Mouse (Mus musculus) heart, embryonic 10.5 days (tissue): ENCODE results near the gene Dus3l. TPM values are rescaled to one million over a fixed set of nuclear protein-coding genes. Genes with fewer than 3 reads are reported as not detected.

Experiments
- DNase-seq: peaks from one replicate; pipeline ENCODE4 v3.0.0-alpha.2; 2017; ENCODE audit warnings: low spot score
- H3K27ac ChIP-seq: fragments of 300-500 bp; sonication (generic); 2 replicates; pipeline ENCODE4 v1.5.1; 2016; ENCODE audit warnings: mild to moderate bottlenecking
- H3K27me3 ChIP-seq: fragments of 300-500 bp; sonication (generic); 2 replicates; pipeline ENCODE4 v1.6.1; 2016; ENCODE audit warnings: mild to moderate bottlenecking; ENCODE audit not compliant: poor library complexity, insufficient read depth, severe bottlenecking
- H3K36me3 ChIP-seq: fragments of 300-500 bp; sonication (generic); 2 replicates; pipeline ENCODE4 v1.6.1; 2016; ENCODE audit warnings: mild to moderate bottlenecking, moderate library complexity
- H3K4me1 ChIP-seq: fragments of 300-500 bp; sonication (generic); 2 replicates; pipeline ENCODE4 v1.6.1; 2016; ENCODE audit warnings: mild to moderate bottlenecking
- H3K4me3 ChIP-seq: fragments of 300-500 bp; sonication (generic); 2 replicates; pipeline ENCODE4 v1.5.1; 2016; ENCODE audit warnings: mild to moderate bottlenecking, moderate library complexity
- H3K9me3 ChIP-seq: fragments of 300-500 bp; sonication (generic); 2 replicates; pipeline ENCODE4 v1.6.1; 2016; ENCODE audit warnings: mild to moderate bottlenecking, moderate library complexity
- WGBS: fragments of 180-500 bp; shearing (Covaris S2); methylation state at CpG from one replicate; pipeline ENCODE4 v1.1.7; 2016; 5-methylcytosine and 5-hydroxymethylcytosine counted together
- polyA plus RNA-seq: library from polyadenylated mRNA; unstranded; fragments of >200 nt; fragmentation: Nextera tagmentation; extraction: Ambion mirVana; gene quantifications from 2 replicates; pipeline ENCODE4 v1.2.1, GENCODE M21; 2016

The Dus3l gene
- polyA plus RNA-seq, 1 experiment from 2014 or later = 41.4 TPM

DNA sequence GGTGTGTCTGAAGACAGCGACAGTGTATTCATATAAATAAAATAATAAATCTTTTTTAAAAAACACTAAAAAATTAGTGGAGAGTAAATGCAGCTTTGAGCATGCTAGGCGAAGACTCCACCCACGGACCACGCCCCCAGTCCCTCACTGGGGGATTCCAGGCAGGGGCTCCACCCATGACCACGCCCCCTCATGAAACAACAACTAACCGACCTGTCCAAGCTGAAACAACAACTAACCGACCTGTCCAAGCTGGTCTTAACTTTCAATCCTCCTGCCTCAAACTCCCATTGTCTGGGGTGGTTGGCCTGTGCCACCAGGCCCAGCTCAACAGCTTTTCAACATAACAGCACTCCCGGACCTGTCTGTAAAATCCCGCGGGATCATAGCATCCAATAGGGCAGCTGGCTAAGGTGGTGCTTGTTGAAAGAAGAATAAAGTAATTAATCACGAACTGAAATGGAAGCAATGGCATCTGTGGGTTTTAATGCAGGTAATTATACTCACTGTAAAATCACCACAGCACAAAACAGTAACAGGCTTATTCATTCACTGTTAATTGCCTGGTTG, 53.6 kb downstream of the Dus3l start:
- H3K36me3 ChIP-seq = no peaks in the 10 kb centered on the region
- DNase-seq = no peak
- 36% methylated on average over 11 of the region's 11 CpGs for WGBS
- no peak overlapping the region for H3K27ac ChIP-seq
- H3K4me3 ChIP-seq = no peak overlapping the region
- no peaks in the 10 kb centered on the region for H3K9me3 ChIP-seq
- H3K4me1 ChIP-seq = peaks cover 32% of the 10 kb centered on the region
- H3K27me3 ChIP-seq = no peaks in the 10 kb centered on the region

DNA sequence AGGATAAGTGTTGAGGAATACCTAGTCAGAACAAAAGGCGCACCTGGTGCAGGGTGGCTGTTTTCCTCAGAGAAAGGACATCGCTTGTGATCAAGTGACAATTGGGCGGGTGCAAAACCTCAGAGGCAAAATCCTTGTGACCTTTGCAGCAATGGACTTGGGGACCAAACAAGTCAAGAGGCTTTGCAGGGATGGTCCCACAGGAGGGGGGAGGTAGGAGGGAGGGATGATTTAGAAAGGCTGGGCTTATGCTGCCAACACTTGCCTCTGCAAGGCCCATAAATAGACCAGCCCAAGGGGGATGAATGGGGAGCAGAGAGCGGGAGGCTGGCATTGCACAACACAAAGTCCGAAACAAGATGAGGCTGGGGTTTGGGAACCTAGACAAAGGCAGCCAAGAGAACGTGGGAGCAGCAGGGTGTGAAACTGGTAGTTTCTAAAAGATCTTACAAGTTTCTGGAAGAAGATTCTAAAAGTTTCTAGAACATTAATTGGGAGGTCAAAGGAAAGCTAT, 54.5 kb downstream of the Dus3l start:
- WGBS = 66% methylated on average over 6 of the region's 6 CpGs
- H3K27ac ChIP-seq = no peak overlapping the region; the same call in 1 of the 2 replicates
- no peak for DNase-seq

More for the DNA sequence above, 54.5 kb downstream of the Dus3l start:
- H3K36me3 ChIP-seq = no peaks in the 10 kb centered on the region
- H3K27me3 ChIP-seq = no peaks in the 10 kb centered on the region
- H3K4me3 ChIP-seq = no peak overlapping the region
- H3K9me3 ChIP-seq = no peaks in the 10 kb centered on the region
- peaks cover 22% of the 10 kb centered on the region for H3K4me1 ChIP-seq

Other genes with a start within 250 kb of the Dus3l start
- 0.33 and 0.50 TPM in 2 replicates for gene Gm20219, start 210.4 kb upstream of the Dus3l start, polyA plus RNA-seq
- gene Safb2, start 180.2 kb upstream of the Dus3l start, polyA plus RNA-seq = 61.3 and 81.0 TPM in 2 replicates
- 106 and 128 TPM in 2 replicates for gene Safb, start 179.9 kb upstream of the Dus3l start, polyA plus RNA-seq
- 261 and 317 TPM in 2 replicates for gene 2410015M20Rik, start 155.0 kb upstream of the Dus3l start, polyA plus RNA-seq
- gene Rpl36, start 151.3 kb upstream of the Dus3l start, polyA plus RNA-seq = 1,286 and 1,339 TPM in 2 replicates
- gene Lonp1, start 137.9 kb upstream of the Dus3l start, polyA plus RNA-seq = 58.9 and 65.1 TPM in 2 replicates
- 0.30 and 0.38 TPM in 2 replicates for gene Catsperd, start 136.6 kb upstream of the Dus3l start, polyA plus RNA-seq
- gene Ranbp3, start 91.5 kb upstream of the Dus3l start, polyA plus RNA-seq = 85.1 and 105 TPM in 2 replicates
- gene Ndufa11, start 47.0 kb upstream of the Dus3l start, polyA plus RNA-seq = 518 and 632 TPM in 2 replicates
- gene Vmac, start 46.7 kb upstream of the Dus3l start, polyA plus RNA-seq = 10.2 and 12.7 TPM in 2 replicates
- gene Nrtn, start 7.2 kb upstream of the Dus3l start, polyA plus RNA-seq = 3.3 and 7.4 TPM in 2 replicates
- gene Prr22, start 5.5 kb downstream of the Dus3l start, polyA plus RNA-seq = 1.3 and 2.1 TPM in 2 replicates
- gene Rfx2, start 66.3 kb downstream of the Dus3l start, polyA plus RNA-seq = 4.0 and 4.8 TPM in 2 replicates
- not detected in 2 replicates for gene Acsbg2, start 109.7 kb downstream of the Dus3l start, polyA plus RNA-seq
- gene 1700061G19Rik, start 110.7 kb downstream of the Dus3l start, polyA plus RNA-seq = 0.33 and 0.40 TPM in 2 replicates
- gene Mllt1, start 170.7 kb downstream of the Dus3l start, polyA plus RNA-seq = 42.3 and 46.0 TPM in 2 replicates
- not detected in 2 replicates for gene Acer1, start 217.4 kb downstream of the Dus3l start, polyA plus RNA-seq
- 144 and 165 TPM in 2 replicates for gene Clpp, start 225.5 kb downstream of the Dus3l start, polyA plus RNA-seq
- gene Alkbh7, start 232.6 kb downstream of the Dus3l start, polyA plus RNA-seq = 49.6 and 59.7 TPM in 2 replicates
- 0.53 TPM in 1 of 2 replicates, not detected in the other for gene Pspn, start 235.3 kb downstream of the Dus3l start, polyA plus RNA-seq
- gene Gtf2f1, start 246.5 kb downstream of the Dus3l start, polyA plus RNA-seq = 39.4 and 56.0 TPM in 2 replicates
- gene Gm17949, start 246.7 kb downstream of the Dus3l start, polyA plus RNA-seq = 0.12 and 0.36 TPM in 2 replicates